Mouse (Mus musculus) ovary, adult 18-20 months (tissue): Measurements from ENCODE around the gene Cnot3.
"Not testable (repeated sequence)": the region's sequence is repeated elsewhere in the genome, so short reads cannot be mapped to it uniquely, and the experiment has no call there.

Experiments
- DNase-seq: peaks from one replicate; pipeline ENCODE4 v3.0.0; 2022; ENCODE audit warnings: low spot score, mixed read lengths

Gene Cnot3

DNA sequence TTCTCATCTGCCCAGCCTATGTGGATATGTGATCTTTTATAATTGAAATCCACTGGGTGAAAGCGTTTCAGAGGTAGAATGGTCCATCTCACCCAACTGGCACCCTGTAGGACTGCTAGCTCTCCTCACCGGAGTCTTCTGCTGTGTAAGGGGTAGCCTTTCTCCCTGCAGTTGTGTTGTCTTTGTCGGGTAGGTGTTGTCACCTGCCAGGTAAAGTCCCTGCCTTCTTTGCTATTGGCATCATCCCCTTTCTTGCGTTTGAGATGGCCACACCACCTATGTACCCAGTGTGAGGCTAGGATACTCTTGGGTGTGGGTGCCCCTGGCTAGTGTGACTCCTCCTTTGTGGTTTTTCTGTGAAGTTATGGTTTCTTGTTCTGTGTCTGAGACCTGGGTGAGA lies 1.6 kb downstream of the Cnot3 start:
- no peak for DNase-seq

DNA sequence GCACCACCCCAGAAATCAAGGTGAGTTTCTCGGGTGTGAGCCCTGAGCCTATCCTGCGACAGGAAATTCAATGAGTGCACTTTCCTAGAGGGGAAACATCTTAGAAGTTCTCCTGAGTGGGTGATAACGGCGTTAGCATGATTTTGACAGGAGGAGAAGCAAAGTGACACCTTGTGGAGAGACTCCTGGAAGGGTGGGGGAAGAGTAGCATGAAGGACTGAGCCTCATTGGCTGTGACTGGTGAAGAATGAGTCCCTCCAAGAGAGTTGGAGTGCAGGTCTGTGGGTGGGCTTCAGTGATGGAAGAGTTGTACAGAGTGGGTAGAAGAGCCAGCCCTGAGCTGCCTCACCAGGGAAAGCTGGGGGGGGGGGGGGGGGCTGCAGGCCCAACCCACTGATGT lies 11.9 kb downstream of the Cnot3 start:
- DNase-seq, result no peak

DNA sequence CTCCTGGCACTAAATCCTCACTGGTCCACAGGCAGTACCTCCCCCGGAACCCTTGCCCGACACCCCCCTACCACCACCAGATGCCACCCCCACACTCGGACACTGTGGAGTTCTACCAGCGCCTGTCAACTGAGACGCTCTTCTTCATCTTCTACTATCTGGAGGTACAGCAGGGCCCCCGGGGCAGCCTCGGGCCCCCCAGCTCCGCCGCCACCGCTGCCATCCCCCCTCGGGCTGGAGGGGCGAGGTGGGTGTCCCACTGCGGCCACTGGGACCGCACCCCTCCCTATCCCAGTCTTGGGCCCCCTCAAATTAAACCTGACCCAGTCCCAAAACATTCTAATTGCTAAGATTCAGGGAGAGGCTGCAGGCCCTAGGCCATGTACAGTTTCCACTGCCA lies 13.5 kb downstream of the Cnot3 start:
- DNase-seq, result no peak

DNA sequence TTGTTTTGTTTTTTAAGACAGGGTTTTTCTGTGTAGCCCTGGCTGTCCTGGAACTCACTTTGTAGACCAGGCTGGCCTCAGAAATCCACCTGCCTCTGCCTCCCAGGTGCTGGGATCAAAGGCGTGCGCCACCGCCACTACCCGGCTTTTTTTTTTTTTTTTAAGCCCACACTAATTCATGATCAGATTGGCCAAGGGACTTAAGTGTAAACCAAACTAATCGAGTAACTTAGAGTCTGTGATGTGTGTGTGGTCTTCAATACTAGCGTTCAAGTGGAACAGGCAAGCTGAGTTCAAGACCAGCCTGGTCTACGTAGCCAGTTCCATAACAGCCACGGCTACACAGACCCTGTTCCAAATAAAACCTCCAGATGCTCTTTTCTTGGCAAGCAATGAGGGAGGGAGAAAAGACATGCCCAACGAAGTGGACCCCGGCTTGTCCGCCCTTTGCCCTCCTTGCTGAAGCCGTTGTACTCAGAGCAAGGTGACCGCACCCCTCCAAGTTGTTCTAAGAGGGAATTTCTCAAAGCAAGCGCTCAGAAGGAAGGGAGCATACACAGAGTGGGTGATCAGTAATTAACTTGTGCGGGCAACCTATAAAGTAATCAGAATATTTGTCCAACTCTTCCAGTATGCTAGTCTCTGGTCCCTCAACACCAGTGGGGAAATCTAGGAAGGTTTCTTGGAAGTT lies 19.6 kb downstream of the Cnot3 start:
- DNase-seq, result no peak

DNA sequence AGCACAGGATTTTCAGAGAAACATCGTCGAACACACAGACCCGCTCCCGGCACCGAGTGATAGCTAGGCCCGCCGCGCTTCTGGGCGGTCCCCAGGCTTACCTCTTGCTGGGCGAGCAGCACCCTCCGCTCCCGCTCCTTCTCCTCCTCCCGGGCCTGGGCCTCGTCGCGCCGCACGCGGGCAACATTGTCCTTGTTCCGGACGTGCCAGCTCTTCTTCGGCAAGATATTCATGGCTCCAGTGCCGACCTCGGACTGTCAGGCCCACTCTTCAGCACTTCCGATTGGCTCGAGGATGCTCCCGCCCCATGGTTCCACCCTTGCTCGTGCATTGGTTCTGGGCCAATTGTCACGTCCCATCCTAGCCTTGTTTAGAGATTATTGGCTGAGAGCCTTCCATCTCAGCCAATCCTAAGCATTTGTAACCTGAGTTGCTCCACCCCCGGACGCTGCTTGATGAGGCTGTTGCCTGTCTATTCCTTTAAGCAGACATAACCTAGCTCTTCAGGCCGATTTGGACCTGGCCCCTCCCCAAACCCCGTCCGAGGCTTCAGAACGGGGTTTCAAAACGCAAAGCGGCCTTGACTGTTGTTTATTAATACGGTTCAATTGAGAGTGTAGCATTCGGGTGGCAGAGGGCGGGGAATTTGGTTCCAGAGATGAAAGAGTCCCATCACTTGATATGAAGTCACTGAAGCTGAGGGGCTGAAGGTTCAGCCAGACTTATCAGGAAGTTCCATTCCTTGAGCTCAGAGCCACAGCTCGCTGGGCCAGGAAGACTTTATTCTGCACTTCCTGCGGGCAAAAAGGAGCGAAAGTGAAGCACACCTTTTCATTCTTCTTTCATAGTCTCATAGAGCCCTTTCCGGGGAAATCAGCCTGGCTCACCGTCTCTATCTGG lies 20.4 kb downstream of the Cnot3 start, which contains the start of gene Leng1:
Gene Leng1, minus strand, starts transcription at position 626 of the 900 bp plus-strand sequence.
- DNase-seq, result peak; percentile 98

DNA sequence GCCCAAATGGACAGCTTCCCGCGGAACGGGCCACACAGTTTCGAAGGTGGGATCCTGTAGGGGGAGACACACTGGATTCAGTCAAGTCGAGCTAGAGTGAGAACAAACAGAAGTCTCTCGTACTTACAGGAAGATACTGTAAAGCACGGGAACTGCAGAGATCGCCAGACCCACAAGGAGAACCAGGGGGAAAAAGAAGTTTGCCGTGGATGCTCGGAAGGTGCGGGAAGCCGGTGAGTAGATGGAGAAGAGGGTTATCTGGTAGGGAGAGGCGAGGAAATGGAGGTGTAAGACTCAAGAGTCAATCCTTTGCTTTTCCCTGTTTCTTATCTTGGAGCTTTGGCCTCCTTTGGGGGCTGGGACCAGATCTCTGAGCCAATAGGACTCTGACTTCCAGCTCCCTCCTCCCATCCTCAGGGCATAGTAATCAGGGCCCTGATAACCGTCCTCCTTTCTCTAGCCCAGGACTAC lies 21.9 kb downstream of the Cnot3 start:
- DNase-seq, result no peak

DNA sequence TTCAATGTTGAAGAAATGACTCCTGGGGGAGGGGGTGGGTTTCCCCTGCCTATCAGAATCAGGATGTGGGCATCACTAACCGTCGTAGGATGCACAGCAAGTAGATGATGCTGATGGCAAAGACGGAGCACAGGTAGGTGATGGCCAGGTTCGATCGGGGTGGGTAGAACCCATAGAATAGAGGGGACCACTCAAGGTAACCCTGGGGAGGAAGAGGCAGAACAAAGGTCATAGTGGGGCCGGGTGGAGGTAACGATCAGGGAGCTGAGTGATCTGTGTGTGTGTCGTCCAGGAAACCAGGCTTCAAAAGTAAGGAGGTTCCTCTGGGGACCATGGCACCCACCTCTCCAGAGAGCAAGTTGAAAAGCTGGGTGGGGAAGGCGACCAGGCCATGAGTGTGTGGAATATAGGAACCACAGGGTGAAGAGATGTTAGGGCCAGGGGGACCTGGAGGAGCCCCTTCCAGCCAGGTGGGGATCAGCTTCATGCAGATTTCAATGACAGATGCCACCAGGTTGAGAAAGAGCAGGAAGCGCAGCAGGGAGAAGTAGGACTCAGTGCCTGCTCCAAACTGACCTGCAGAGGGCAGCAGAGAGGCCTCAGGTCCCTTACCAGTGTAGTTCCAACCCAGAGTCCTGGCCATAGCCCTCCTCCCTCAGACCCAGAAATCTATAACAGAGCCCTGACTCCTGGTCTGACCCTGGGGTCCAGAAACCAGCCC lies 29.6 kb downstream of the Cnot3 start:
- peak; percentile 41 for DNase-seq

DNA sequence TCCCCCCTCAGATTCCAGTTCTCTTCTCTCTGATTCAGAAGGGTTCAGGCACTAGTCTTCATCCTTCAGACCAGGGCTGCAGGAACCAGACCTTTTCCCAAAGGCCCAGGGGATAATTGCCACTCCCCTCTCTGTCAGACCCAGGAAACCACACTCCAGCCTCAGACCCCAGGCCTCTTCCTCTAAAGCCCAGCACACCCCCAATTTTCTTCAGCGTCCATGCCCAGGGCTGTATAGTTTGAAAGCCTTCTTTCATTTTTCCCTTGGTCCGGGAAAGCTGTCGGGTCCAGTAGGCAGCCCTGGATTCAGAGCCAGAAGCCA lies 30.1 kb downstream of the Cnot3 start:
- no peak for DNase-seq

DNA sequence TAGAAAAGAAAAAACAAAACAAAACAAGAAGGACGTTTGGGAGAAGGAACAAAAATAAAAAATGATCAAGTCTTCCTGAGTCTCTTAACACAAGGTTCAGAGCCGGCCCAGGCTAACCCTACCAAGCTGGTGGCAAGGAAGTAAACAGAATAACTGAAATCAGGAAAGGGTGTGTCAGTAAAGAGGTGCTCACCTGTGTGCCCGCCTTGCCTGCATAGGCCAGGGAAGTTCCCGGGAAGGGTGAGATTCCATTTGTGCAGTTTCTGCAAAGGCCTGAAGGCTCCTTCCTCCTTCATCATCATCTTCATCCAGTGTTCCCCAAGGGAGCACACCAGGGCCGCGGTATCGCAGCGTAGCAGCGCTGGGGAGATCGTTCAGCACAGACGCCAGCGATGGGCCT lies 31.3 kb downstream of the Cnot3 start:
- DNase-seq, result no peak

DNA sequence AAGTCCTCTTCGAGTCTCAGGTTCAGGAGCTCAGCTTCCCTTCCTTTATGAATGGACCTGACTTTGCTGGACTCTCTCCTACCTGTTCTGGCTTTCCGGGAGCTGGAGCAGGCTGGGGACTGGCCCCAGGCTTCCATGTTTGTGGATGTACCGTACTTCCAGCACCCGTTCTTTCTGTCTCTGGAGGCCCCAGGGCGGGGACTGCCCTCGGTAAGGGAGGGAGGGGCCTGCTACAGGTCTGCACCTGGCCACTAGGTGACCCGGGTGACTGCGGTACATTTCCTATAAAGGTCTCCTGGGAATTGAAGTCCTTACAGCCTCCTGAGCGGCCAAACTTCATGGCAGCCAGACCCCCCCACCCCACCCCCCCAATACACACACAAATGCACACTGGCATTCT lies 32.3 kb downstream of the Cnot3 start, which contains the start of gene Tmc4:
Gene Tmc4, minus strand, starts transcription at position 212 of the 400 bp plus-strand sequence.
- no peak for DNase-seq

DNA sequence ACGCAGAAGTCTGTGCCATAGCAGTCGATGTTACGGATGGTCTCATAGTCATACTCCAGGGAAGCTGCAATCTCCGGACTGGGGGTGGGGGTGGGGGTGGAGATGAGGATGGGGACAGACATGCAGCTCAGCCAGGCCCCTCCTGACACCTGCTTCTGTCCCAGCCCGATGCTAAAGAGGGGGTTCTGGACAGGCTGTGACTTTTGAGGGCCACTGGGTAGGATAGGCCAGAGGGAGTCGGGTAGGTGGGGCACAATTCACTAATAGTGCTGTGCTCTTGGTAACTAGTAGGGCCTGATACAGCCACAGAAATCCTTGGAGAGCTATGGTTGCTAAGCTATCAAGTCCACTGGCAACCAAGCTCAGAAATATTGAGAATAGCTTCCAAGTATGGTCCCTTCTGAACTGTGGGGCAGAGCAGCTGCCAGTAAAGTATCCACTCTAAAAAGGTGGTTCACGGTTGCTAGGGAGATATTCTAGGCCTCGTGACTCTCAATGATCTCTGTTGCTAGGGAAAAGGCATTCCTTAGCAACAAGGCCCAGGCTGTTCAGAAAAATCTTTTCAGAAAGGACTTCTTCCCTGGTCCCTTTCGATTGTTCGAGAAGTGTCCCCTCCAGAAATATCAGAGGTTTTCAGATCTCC lies 39.0 kb downstream of the Cnot3 start:
- DNase-seq, result no peak

DNA sequence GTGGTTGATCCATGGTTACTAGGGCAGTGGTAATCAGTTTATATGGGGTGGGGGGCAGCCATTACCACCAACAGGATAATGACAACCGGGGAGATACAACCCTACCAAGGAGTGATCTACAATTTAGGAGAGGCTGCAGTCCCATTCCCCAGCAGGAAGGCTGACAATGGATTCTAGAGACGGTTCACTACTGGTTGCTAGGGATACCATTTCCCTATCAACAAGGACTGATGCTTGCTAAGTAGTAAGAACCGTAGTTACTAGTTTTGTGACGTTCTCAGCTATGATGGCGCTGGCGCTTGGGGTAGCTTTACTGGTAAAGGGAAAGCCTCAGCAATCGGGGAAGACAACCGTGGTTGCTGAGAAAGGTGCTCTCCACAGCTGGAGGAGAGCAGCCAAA lies 39.6 kb downstream of the Cnot3 start:
- DNase-seq, result no peak

DNA sequence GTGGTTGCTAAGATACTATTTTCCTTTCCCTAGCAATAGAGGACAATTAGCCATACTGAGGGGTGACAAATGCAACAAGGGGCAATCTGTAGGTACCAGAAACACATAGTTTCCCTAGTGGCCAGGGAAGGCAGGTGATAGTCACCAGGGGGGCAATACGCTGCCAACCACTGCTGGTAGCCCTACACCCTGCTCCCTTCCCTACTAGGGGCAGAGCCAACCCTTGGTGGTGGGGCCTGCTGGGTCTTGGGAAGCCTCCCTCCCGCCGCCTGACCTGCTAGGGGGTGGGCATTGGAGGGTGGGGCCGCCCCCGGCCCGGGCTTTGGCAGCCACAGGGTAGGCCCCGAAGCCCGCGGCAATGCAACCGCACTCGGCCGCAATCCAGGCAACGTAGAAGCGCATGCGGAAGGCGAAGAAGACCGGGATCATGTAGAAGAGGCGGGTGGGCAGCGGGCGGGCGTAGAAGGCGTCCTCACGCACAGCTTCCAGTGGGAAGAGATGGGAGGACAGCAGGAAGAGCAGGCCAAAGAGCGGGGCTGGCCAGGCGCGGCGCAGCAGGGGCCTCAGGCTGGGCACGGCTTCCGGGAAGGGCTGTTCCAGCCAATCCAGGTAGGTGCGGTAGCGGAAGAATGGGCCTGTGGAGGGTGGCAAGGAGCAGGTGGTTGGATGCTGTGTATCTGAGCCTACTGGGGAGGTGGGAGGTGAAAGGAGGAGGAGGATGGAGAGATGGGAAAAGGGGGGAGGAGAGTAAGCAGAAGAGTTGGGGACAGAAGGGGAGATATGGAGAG lies 40.5 kb downstream of the Cnot3 start:
- no peak for DNase-seq

DNA sequence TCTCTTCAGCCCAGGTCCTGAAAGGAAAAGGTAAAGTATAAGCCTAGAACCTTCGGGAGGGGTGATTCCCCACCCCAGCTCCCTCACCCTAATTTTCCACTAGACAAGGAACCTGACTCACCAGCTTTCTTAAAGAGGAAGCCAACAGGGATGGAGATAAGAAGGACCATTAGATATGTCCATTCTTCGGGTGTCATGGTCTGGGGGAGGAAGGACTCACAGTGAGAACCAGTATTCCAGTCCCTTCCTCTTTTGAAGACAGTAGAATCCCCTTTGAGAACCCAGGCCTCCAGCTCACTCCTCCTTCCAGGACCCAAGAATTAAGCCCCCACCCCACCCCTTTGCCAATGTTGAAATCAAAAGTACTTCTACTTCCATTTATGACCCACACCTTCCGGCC lies 46.9 kb downstream of the Cnot3 start:
- no peak for DNase-seq

DNA sequence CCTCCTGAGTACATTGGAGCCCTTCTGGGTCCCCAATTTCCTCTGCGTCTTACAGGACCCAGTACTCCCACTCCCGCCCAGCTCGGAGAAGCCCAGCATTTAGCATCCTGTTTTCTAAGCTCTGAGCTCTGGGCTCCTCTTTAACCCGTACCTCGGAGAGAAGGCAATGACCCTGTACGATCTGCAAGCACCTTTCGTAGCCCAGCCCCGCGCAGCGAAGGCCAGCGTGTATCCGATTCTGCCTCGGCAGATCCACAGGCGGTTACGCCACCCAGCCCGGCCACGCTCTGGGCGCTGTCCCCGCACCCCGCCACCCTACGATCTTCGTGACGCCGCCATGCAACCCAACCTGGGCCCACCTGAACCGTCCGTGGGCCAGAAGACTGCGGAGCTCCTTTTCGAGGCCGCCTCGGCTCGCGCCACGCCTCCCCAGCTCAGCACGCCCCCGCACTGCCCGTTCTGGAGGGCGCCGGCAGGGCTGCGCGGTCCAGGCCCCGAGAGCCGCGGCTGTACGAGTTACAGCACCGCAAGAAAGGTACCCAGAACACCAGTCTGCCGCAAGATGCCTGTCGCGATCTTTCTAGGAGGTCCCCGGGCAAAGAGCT lies 47.4 kb downstream of the Cnot3 start, which contains the start of gene Tsen34:
Gene Tsen34, plus strand, starts transcription at position 482 of the 605 bp plus-strand sequence.
- no peak for DNase-seq

DNA sequence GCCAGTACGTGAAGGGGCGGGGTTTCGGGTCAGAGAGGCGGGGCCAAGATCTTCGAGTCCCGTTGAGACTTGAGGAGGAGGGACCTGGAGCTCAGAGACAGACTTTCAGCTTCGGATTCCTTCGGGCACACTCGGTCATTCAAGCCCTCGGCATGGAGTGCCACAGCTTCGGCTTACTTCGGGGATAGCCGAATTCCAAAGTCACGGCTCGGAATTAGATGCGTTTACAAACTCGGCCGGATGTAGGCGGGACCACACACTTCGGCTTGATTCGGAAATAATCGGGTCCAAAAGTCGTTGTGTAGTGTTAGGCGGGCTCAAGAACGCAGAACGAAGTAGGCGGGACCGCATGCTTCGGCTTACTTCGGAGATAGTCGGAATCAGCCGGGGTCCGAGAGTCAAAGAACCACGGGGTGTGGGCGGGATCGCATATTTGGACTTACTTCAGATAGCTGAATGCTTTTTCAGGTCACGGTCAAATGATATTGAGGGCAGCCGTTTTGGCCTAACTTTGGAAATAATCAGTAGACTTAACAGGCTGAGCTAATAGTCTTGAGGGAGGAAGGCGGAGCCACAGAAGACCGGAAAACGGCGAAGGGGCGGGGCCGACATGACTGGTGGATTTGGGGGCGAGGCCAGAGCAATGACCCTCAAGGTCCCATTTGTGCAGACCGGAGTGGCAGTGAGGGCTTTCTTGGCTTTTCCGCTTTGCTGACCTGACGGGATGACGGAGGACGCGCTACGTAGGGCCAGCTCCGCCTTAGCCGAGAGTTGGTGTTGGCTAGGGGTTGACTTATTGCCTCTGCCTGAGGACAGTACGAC lies 48.1 kb downstream of the Cnot3 start, which contains the start of gene Mboat7:
Gene Mboat7, minus strand, starts transcription at position 537 of the 822 bp plus-strand sequence.
- peak; percentile 95 for DNase-seq

DNA sequence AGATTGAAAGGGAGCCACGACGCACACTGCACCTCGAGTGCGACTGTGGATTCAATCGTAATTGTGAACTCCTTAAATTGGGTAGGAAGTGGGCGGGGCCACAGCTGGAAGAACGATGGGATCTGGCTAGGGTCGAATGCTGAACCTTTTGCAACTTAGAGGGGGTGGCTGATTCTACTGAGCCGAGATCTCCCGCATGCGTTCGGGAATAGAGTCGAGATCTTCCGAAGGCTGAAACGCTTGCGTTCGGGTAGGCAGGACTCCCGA lies 48.7 kb downstream of the Cnot3 start:
- DNase-seq, result no peak

DNA sequence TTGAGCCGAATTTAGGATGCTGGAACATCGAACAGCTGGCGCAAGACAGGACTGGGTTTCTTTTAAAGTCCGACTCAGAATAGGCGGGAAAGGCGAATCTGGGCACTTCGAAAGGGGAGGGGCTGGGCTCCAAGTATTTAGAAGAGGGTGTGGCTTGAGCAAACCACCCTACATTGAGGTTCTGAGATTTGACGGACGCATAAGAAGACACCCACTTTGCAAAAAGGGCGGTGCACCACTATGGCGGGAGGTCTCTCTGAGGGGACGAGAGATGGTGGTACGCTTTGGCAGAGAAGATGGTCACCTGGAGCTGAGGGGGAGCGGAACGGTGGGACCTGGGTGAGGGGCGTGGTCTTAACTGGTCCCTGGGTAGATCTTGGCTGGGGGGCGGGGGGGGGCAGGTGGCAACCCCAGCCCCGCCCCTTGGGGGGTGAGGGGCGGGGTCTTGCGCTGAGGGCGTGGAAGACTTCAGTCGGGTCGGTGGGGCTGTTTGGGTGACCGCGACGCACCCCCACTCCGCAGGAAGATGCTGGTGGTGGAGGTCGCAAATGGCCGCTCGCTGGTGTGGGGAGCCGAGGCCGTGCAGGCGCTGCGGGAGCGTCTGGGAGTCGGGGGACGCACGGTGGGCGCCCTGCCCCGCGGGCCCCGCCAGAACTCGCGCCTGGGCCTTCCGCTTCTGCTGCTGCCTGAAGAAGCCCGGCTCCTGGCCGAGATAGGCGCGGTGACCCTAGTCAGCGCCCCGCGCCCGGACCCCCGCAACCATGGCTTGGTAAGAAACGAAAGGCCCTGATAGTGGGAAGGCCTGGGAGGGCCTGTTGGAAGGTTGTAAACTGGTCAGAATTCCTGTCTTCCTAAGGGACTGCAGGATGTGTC lies 49.2 kb downstream of the Cnot3 start:
- DNase-seq, result peak; percentile 78

DNA sequence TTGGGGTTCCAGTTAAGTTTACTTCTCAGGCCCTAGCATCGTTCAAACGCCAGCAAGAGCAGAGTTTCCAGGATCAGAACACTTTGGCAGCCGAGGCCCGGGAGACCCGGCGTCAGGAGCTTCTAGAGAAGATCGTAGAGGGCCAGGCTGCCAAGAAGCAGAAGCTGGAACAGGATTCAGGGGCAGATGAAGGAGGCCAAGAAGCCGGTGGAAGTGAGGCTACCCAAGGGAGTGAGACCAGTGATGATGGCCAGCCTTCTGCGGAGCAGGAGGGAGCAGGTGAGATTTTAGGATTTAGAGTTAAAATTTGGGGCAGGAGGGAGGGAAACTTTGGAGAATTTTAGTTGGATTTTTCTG lies 49.9 kb downstream of the Cnot3 start:
- DNase-seq, result not testable (repeated sequence)
